Mouse (Mus musculus) heart, embryonic 11.5 days (tissue): ENCODE results near the gene Mdm2. TPM values are rescaled to one million over a fixed set of nuclear protein-coding genes. Genes with fewer than 3 reads are reported as not detected.

Source experiments
- ATAC-seq: fragments of 200-750 bp; cut with Nextera tagmentation; replicated peaks from 2 replicates; pipeline ENCODE4 v1.8.0; 2017; ENCODE audit warnings: moderate library complexity; ENCODE audit not compliant: insufficient number of reproducible peaks, low FRiP score, low TSS enrichment
- H3K27ac ChIP-seq: fragments of 300-500 bp; sonication (generic); 2 replicates; pipeline ENCODE4 v1.5.1; 2014; ENCODE audit warnings: mild to moderate bottlenecking, low read depth, low read length
- H3K27me3 ChIP-seq: fragments of 300-500 bp; sonication (generic); 2 replicates; pipeline ENCODE4 v1.6.1; 2014; ENCODE audit warnings: mild to moderate bottlenecking, low read length, mixed read lengths; ENCODE audit not compliant: control insufficient read depth, insufficient read depth
- H3K36me3 ChIP-seq: fragments of 300-500 bp; sonication (generic); 2 replicates; pipeline ENCODE4 v1.6.1; 2014; ENCODE audit warnings: mild to moderate bottlenecking, low read length, moderate library complexity, mixed read lengths; ENCODE audit not compliant: control insufficient read depth, insufficient read depth
- H3K4me1 ChIP-seq: fragments of 300-500 bp; sonication (generic); 2 replicates; pipeline ENCODE4 v1.6.1; 2014; ENCODE audit warnings: low read length; ENCODE audit not compliant: control insufficient read depth, insufficient read depth
- H3K4me2 ChIP-seq: fragments of 300-500 bp; sonication (generic); 2 replicates; pipeline ENCODE4 v1.6.1; 2014; ENCODE audit warnings: mild to moderate bottlenecking, moderate library complexity
- H3K4me3 ChIP-seq: fragments of 300-500 bp; sonication (generic); 2 replicates; pipeline ENCODE4 v1.5.1; 2014; ENCODE audit warnings: low read depth, low read length
- H3K9ac ChIP-seq: fragments of 300-500 bp; sonication (generic); 2 replicates; pipeline ENCODE4 v1.6.1; 2014; ENCODE audit warnings: mild to moderate bottlenecking, low read depth, low read length, moderate library complexity
- H3K9me3 ChIP-seq: fragments of 300-500 bp; sonication (generic); replicated peaks from 2 replicates; pipeline ENCODE4 v1.6.1; 2016; ENCODE audit warnings: low read length; ENCODE audit not compliant: control insufficient read depth
- WGBS: fragments of 180-500 bp; shearing (Covaris S2); extraction: QIAGEN DNeasy Blood & Tissue Kit; methylation state at CpG from one replicate; pipeline ENCODE4 v1.1.7; 2014; ENCODE audit not compliant: insufficient replicate concordance; 5-methylcytosine and 5-hydroxymethylcytosine counted together
- polyA plus RNA-seq: library from polyadenylated mRNA; unstranded; fragments of >200 nt; fragmentation: Nextera tagmentation; extraction: Ambion mirVana; gene quantifications from 2 replicates; pipeline ENCODE4 v1.2.1, GENCODE M21; 2014

Mdm2 gene
- polyA plus RNA-seq, 1 experiment from 2014 or later: 62.2 TPM

GRCm38 (mm10) chr10:117713466-117713865 is 2.9 kb upstream of the Mdm2 start:
- Histone ChIP-seq H3K4me3 (no peak overlapping the region), H3K27ac (no peak overlapping the region), H3K9ac (no peak overlapping the region), H3K36me3 (no peaks in the 10 kb centered on the region), H3K27me3 (no peaks in the 10 kb centered on the region), H3K9me3 (no peaks in the 10 kb centered on the region), H3K4me2 (no peak overlapping the region), H3K4me1 (peaks cover 18% of the 10 kb centered on the region)
- ATAC-seq: no peak
- 87% methylated on average over 8 of the region's 8 CpGs for WGBS

- peaks cover 12% of the 10 kb centered on the region for H3K4me1 ChIP-seq
- H3K36me3 ChIP-seq: no peaks in the 10 kb centered on the region
- H3K9ac ChIP-seq: no peak overlapping the region
- ATAC-seq: no peak
- H3K4me2 ChIP-seq: no peak overlapping the region
- no peaks in the 10 kb centered on the region for H3K9me3 ChIP-seq
- no peaks in the 10 kb centered on the region for H3K27me3 ChIP-seq
- H3K4me3 ChIP-seq: no peak overlapping the region
- no peak overlapping the region for H3K27ac ChIP-seq
- 87% methylated on average over 9 of the region's 9 CpGs for WGBS
These were observed 2.3 kb upstream of the Mdm2 start for GRCm38 (mm10) chr10:117712871-117713270.

- no peak overlapping the region for H3K27ac ChIP-seq
- peaks cover 6% of the 10 kb centered on the region for H3K4me1 ChIP-seq
- 0 out of 2 replicates have a peak, but pooled peaks cover 1% of the 10 kb centered on the region for H3K36me3 ChIP-seq
- no peaks in the 10 kb centered on the region for H3K9me3 ChIP-seq
- H3K4me2 ChIP-seq: no peak overlapping the region
- no peak for ATAC-seq
- 81% methylated on average over 9 of the region's 9 CpGs for WGBS
- no peak overlapping the region for H3K4me3 ChIP-seq
- H3K9ac ChIP-seq: no peak overlapping the region
- no peaks in the 10 kb centered on the region for H3K27me3 ChIP-seq
These were observed 1.7 kb upstream of the Mdm2 start for GRCm38 (mm10) chr10:117712191-117712754.

GRCm38 (mm10) chr10:117711408-117711807 is 850 bp upstream of the Mdm2 start:
- 63% methylated on average over 5 of the region's 5 CpGs for WGBS
- no peaks in the 10 kb centered on the region for H3K9me3 ChIP-seq
- H3K27ac ChIP-seq: no peak overlapping the region
- H3K4me1 ChIP-seq: peaks cover 6% of the 10 kb centered on the region
- H3K36me3 ChIP-seq: peaks cover 7% of the 10 kb centered on the region; the same call in 1 of the 2 replicates
- H3K27me3 ChIP-seq: no peaks in the 10 kb centered on the region
- peak overlapping the region; percentile 91 for H3K4me3 ChIP-seq
- H3K4me2 ChIP-seq: peak overlapping the region; percentile 71
- peak overlapping the region; percentile 100 for H3K9ac ChIP-seq
- no peak for ATAC-seq

- peak; percentile 85 for ATAC-seq
- Histone ChIP-seq H3K9ac (peak overlapping the region; percentile 100), H3K4me3 (peak overlapping the region; percentile 91), H3K27ac (peak overlapping the region; percentile 99), H3K36me3 (peaks cover 12% of the 10 kb centered on the region), H3K4me2 (peak overlapping the region; percentile 71), H3K27me3 (no peaks in the 10 kb centered on the region), H3K4me1 (peaks cover 6% of the 10 kb centered on the region), H3K9me3 (no peaks in the 10 kb centered on the region)
- under 1% methylated on average over 65 of the region's 71 CpGs for WGBS
These were observed 491 bp downstream of the Mdm2 start for GRCm38 (mm10) chr10:117709930-117710603.

- Histone ChIP-seq H3K9ac (peak overlapping the region; percentile 100), H3K9me3 (no peaks in the 10 kb centered on the region), H3K4me2 (peak overlapping the region; percentile 71), H3K4me1 (peaks cover 6% of the 10 kb centered on the region), H3K27me3 (no peaks in the 10 kb centered on the region), H3K4me3 (peak overlapping the region; percentile 91), H3K36me3 (peaks cover 17% of the 10 kb centered on the region), H3K27ac (peak overlapping the region; percentile 99)
- no peak for ATAC-seq
- whole genome bisulfite sequencing: 45% methylated on average over 12 of the region's 12 CpGs
These were observed 1.2 kb downstream of the Mdm2 start for GRCm38 (mm10) chr10:117709326-117709830.

GRCm38 (mm10) chr10:117708856-117709255 is 1.7 kb downstream of the Mdm2 start:
- no peaks in the 10 kb centered on the region for H3K9me3 ChIP-seq
- peak overlapping the region; percentile 91 for H3K4me3 ChIP-seq
- H3K9ac ChIP-seq: no peak overlapping the region
- H3K27ac ChIP-seq: no peak overlapping the region
- ATAC-seq: no peak
- H3K27me3 ChIP-seq: no peaks in the 10 kb centered on the region
- peaks cover 18% of the 10 kb centered on the region for H3K36me3 ChIP-seq
- H3K4me1 ChIP-seq: peaks cover 6% of the 10 kb centered on the region
- 86% methylated on average over 9 of the region's 9 CpGs for WGBS
- peak overlapping the region; percentile 71 for H3K4me2 ChIP-seq

GRCm38 (mm10) chr10:117708376-117708775 is 2.2 kb downstream of the Mdm2 start:
- Histone ChIP-seq H3K4me2 (no peak overlapping the region), H3K36me3 (peaks cover 18% of the 10 kb centered on the region), H3K4me1 (peaks cover 6% of the 10 kb centered on the region), H3K9me3 (no peaks in the 10 kb centered on the region), H3K27ac (no peak overlapping the region), H3K9ac (no peak overlapping the region), H3K27me3 (no peaks in the 10 kb centered on the region), H3K4me3 (no peak overlapping the region)
- WGBS: 98% methylated on average over 2 of the region's 2 CpGs
- ATAC-seq: no peak
